Mouse (Mus musculus) midbrain, embryonic 10.5 days (tissue): Measurements from ENCODE around the gene Amotl2. TPM values are rescaled to one million over a fixed set of nuclear protein-coding genes. Genes with fewer than 3 reads are reported as not detected.

ENCODE experiments used
- DNase-seq: peaks from one replicate; pipeline ENCODE4 v3.0.0-alpha.2; 2017; ENCODE audit warnings: low spot score
- H3K27ac ChIP-seq: fragments of 300-500 bp; sonication (generic); replicated peaks from 2 replicates; pipeline ENCODE4 v1.5.1; 2016; ENCODE audit warnings: mild to moderate bottlenecking
- H3K27me3 ChIP-seq: fragments of 300-500 bp; sonication (generic); 2 replicates; pipeline ENCODE4 v1.6.1; 2016; ENCODE audit warnings: low read depth, mild to moderate bottlenecking; ENCODE audit not compliant: poor library complexity, severe bottlenecking
- H3K36me3 ChIP-seq: fragments of 300-500 bp; sonication (generic); 2 replicates; pipeline ENCODE4 v1.6.1; 2016; ENCODE audit warnings: mild to moderate bottlenecking, moderate library complexity
- H3K4me1 ChIP-seq: fragments of 300-500 bp; sonication (generic); 2 replicates; pipeline ENCODE4 v1.6.1; 2016
- H3K4me3 ChIP-seq: fragments of 300-500 bp; sonication (generic); 2 replicates; pipeline ENCODE4 v1.5.1; 2016; ENCODE audit warnings: mild to moderate bottlenecking, moderate library complexity
- H3K9me3 ChIP-seq: fragments of 300-500 bp; sonication (generic); replicated peaks from 2 replicates; pipeline ENCODE4 v1.6.1; 2016; ENCODE audit warnings: mild to moderate bottlenecking
- WGBS: fragments of 180-500 bp; shearing (Covaris S2); methylation state at CpG from one replicate; pipeline ENCODE4 v1.1.7; 2016; 5-methylcytosine and 5-hydroxymethylcytosine counted together
- polyA plus RNA-seq: library from polyadenylated mRNA; unstranded; fragments of >200 nt; fragmentation: Nextera tagmentation; extraction: Ambion mirVana; gene quantifications from 2 replicates; pipeline ENCODE4 v1.2.1, GENCODE M21; 2016

The Amotl2 gene
- polyA plus RNA-seq, 1 experiment from 2014 or later: 60.3 TPM

DNA sequence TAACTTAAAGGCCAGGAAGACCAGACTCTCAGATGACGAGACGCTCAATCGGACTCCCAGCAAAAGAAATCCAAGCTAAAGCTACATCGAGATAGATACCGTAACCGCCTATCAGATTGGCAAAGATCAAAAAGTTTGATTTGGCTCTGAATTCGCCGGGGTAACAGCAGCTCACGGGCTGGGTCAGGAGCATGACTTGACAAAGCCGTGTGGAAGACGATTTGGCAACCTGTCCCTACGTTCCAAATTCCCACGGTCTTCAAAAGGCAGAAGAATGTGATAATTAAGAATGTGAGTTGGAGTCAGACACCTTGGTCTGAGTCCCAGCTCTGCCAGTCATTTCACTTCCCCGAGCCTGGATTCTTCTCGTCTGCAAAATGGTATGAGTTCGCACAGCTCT lies 53.7 kb downstream of the Amotl2 start:
- H3K27ac ChIP-seq: no peak overlapping the region
- WGBS: 88% methylated on average over 16 of the region's 16 CpGs
- no peak for DNase-seq
- H3K4me3 ChIP-seq: no peak overlapping the region
- no peaks in the 10 kb centered on the region for H3K36me3 ChIP-seq
- no peaks in the 10 kb centered on the region for H3K27me3 ChIP-seq
- H3K4me1 ChIP-seq: peaks cover 20% of the 10 kb centered on the region
- H3K9me3 ChIP-seq: no peaks in the 10 kb centered on the region

GRCm38 (mm10) chr9:102771308-102771895 lies 54.9 kb downstream of the Amotl2 start:
- DNase-seq: no peak
- no peaks in the 10 kb centered on the region for H3K9me3 ChIP-seq
- H3K4me1 ChIP-seq: peaks cover 23% of the 10 kb centered on the region
- H3K27ac ChIP-seq: no peak overlapping the region
- H3K36me3 ChIP-seq: no peaks in the 10 kb centered on the region
- 54% methylated on average over 21 of the region's 21 CpGs for WGBS
- no peaks in the 10 kb centered on the region for H3K27me3 ChIP-seq
- no peak overlapping the region for H3K4me3 ChIP-seq

GRCm38 (mm10) chr9:102777631-102778591 lies 61.4 kb downstream of the Amotl2 start:
- peaks cover 32% of the 10 kb centered on the region for H3K4me1 ChIP-seq
- WGBS: 65% methylated on average over 18 of the region's 18 CpGs
- DNase-seq: no peak
- H3K36me3 ChIP-seq: no peaks in the 10 kb centered on the region
- H3K27me3 ChIP-seq: no peaks in the 10 kb centered on the region
- H3K27ac ChIP-seq: peak overlapping the region; percentile 49; the same call in 1 of the 2 replicates
- H3K9me3 ChIP-seq: no peaks in the 10 kb centered on the region
- H3K4me3 ChIP-seq: no peak overlapping the region

DNA sequence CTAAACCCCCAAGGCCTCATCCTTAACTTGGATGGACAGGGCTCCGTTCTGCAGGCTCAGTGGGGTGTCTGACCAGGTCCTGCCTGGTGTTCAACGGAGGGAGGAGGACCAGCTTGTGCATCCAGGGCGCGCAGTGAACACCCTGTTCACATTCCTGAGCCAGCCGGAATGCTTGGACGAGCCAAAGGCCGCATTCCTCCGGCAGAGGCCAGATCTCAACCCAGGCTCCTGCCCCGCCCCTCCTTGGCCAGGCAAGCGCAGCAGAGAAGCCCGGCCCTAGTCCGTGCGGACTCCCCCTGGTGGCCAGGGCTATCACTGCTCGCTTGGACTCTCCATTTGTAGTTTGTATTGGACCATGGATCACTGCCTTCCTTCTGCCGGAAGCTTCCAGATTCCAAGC lies 63.0 kb downstream of the Amotl2 start:
- Histone ChIP-seq H3K4me1 (peaks cover 48% of the 10 kb centered on the region), H3K27me3 (0 out of 2 replicates have a peak, but pooled peaks cover 3% of the 10 kb centered on the region), H3K9me3 (no peaks in the 10 kb centered on the region), H3K36me3 (no peaks in the 10 kb centered on the region), H3K4me3 (peak overlapping the region; percentile 18), H3K27ac (peak overlapping the region; percentile 77)
- DNase-seq: peak; percentile 89
- WGBS: 4% methylated on average over 15 of the region's 15 CpGs

Other genes starting within 250 kb of the Amotl2 start
- 0.19 and 0.20 TPM in 2 replicates for gene Ky, start 210.9 kb upstream of the Amotl2 start, polyA plus RNA-seq
- 172 and 188 TPM in 2 replicates for gene Anapc13, start 90.4 kb upstream of the Amotl2 start, polyA plus RNA-seq
- 54.1 and 65.9 TPM in 2 replicates for gene Cep63, start 90.1 kb upstream of the Amotl2 start, polyA plus RNA-seq
- gene Ryk, start 118.2 kb downstream of the Amotl2 start, polyA plus RNA-seq: 12.9 and 13.7 TPM in 2 replicates